Mouse (Mus musculus): Measurements from ENCODE around the gene Pigl. TPM values are rescaled to one million over a fixed set of nuclear protein-coding genes. Genes with fewer than 3 reads are reported as not detected.

The Pigl gene
- polyA plus RNA-seq, 1 experiment = 5.3 TPM

GRCm38 (mm10) chr11:62551226-62552119 is 93.2 kb downstream of the Pigl start:
- TF ChIP-seq CTCF (IDR thresholded peaks at IDR 0.05; ENCODE audit: insufficient read depth, low read length) = no peak
- TF ChIP-seq POLR2A (IDR thresholded peaks at IDR 0.05; ENCODE audit: borderline replicate concordance, extremely low read depth, low read depth, low read length) = peak; percentile 99
- H3K4me3 ChIP-seq (replicated peaks; ENCODE audit: extremely low read depth, low read depth, low read length) = peak overlapping the region; percentile 85
- under 1% methylated on average over 57 of the region's 58 CpGs for WGBS
- peaks cover 12% of the 10 kb centered on the region for H3K4me1 ChIP-seq (ENCODE audit: control insufficient read depth, insufficient read depth, low read length)
- DNase-seq = peak; percentile 93

GRCm38 (mm10) chr11:62553186-62553585 is 94.9 kb downstream of the Pigl start:
- TF ChIP-seq CTCF (IDR thresholded peaks at IDR 0.05; ENCODE audit: insufficient read depth, low read length) = no peak
- no peak for TF ChIP-seq POLR2A (IDR thresholded peaks at IDR 0.05; ENCODE audit: borderline replicate concordance, extremely low read depth, low read depth, low read length)
- peaks cover 12% of the 10 kb centered on the region for H3K4me1 ChIP-seq (ENCODE audit: control insufficient read depth, insufficient read depth, low read length)
- 0% methylated on average over 1 of the region's 1 CpGs for WGBS
- peak overlapping the region; percentile 55 for H3K4me3 ChIP-seq (replicated peaks; ENCODE audit: extremely low read depth, low read depth, low read length)
- no peak for DNase-seq

GRCm38 (mm10) chr11:62553633-62554032 is 95.4 kb downstream of the Pigl start:
- peak overlapping the region; percentile 12 for H3K4me3 ChIP-seq (replicated peaks; ENCODE audit: extremely low read depth, low read depth, low read length)
- peaks cover 12% of the 10 kb centered on the region for H3K4me1 ChIP-seq (ENCODE audit: control insufficient read depth, insufficient read depth, low read length)
- no peak for TF ChIP-seq CTCF (IDR thresholded peaks at IDR 0.05; ENCODE audit: insufficient read depth, low read length)
- no peak for TF ChIP-seq POLR2A (IDR thresholded peaks at IDR 0.05; ENCODE audit: borderline replicate concordance, extremely low read depth, low read depth, low read length)
- DNase-seq = no peak
- 56% methylated on average over 5 of the region's 5 CpGs for WGBS

GRCm38 (mm10) chr11:62554163-62554855 is 96.0 kb downstream of the Pigl start:
- whole genome bisulfite sequencing = 46% methylated on average over 5 of the region's 5 CpGs
- peak overlapping the region; percentile 50 for H3K4me3 ChIP-seq (replicated peaks; ENCODE audit: extremely low read depth, low read depth, low read length)
- peaks cover 15% of the 10 kb centered on the region for H3K4me1 ChIP-seq (ENCODE audit: control insufficient read depth, insufficient read depth, low read length)
- no peak for DNase-seq
- TF ChIP-seq CTCF (IDR thresholded peaks at IDR 0.05; ENCODE audit: insufficient read depth, low read length) (no peak), POLR2A (IDR thresholded peaks at IDR 0.05; ENCODE audit: borderline replicate concordance, extremely low read depth, low read depth, low read length) (no peak)

- DNase-seq = no peak
- peaks cover 15% of the 10 kb centered on the region for H3K4me1 ChIP-seq (ENCODE audit: control insufficient read depth, insufficient read depth, low read length)
- no peak overlapping the region for H3K4me3 ChIP-seq (replicated peaks; ENCODE audit: extremely low read depth, low read depth, low read length)
- TF ChIP-seq CTCF (IDR thresholded peaks at IDR 0.05; ENCODE audit: insufficient read depth, low read length) = no peak
- TF ChIP-seq POLR2A (IDR thresholded peaks at IDR 0.05; ENCODE audit: borderline replicate concordance, extremely low read depth, low read depth, low read length) = no peak
These were observed 96.8 kb downstream of the Pigl start for GRCm38 (mm10) chr11:62554934-62555517.

GRCm38 (mm10) chr11:62555896-62556412 is 97.7 kb downstream of the Pigl start:
- TF ChIP-seq POLR2A (IDR thresholded peaks at IDR 0.05; ENCODE audit: borderline replicate concordance, extremely low read depth, low read depth, low read length) = no peak
- TF ChIP-seq CTCF (IDR thresholded peaks at IDR 0.05; ENCODE audit: insufficient read depth, low read length) = no peak
- Histone ChIP-seq H3K4me3 (replicated peaks; ENCODE audit: extremely low read depth, low read depth, low read length) (no peak overlapping the region), H3K4me1 (ENCODE audit: control insufficient read depth, insufficient read depth, low read length) (peaks cover 17% of the 10 kb centered on the region)
- DNase-seq = no peak

- TF ChIP-seq POLR2A (IDR thresholded peaks at IDR 0.05; ENCODE audit: borderline replicate concordance, extremely low read depth, low read depth, low read length) (no peak), CTCF (IDR thresholded peaks at IDR 0.05; ENCODE audit: insufficient read depth, low read length) (no peak)
- no peak for DNase-seq
- H3K4me1 ChIP-seq (ENCODE audit: control insufficient read depth, insufficient read depth, low read length) = peaks cover 17% of the 10 kb centered on the region
- WGBS = 58% methylated on average over 5 of the region's 5 CpGs
- H3K4me3 ChIP-seq (replicated peaks; ENCODE audit: extremely low read depth, low read depth, low read length) = no peak overlapping the region
These were observed 98.9 kb downstream of the Pigl start for GRCm38 (mm10) chr11:62557205-62557604.

- TF ChIP-seq POLR2A (IDR thresholded peaks at IDR 0.05; ENCODE audit: borderline replicate concordance, extremely low read depth, low read depth, low read length) = no peak
- Histone ChIP-seq H3K4me3 (replicated peaks; ENCODE audit: extremely low read depth, low read depth, low read length) (no peak overlapping the region), H3K4me1 (ENCODE audit: control insufficient read depth, insufficient read depth, low read length) (peaks cover 17% of the 10 kb centered on the region)
- 63% methylated on average over 2 of the region's 2 CpGs for WGBS
- no peak for DNase-seq
These were observed 99.9 kb downstream of the Pigl start for GRCm38 (mm10) chr11:62558152-62558551.

- TF ChIP-seq CTCF (IDR thresholded peaks at IDR 0.05; ENCODE audit: insufficient read depth, low read length) (no peak), POLR2A (IDR thresholded peaks at IDR 0.05; ENCODE audit: borderline replicate concordance, extremely low read depth, low read depth, low read length) (no peak)
- WGBS = 37% methylated on average over 6 of the region's 6 CpGs
- Histone ChIP-seq H3K4me1 (ENCODE audit: control insufficient read depth, insufficient read depth, low read length) (peaks cover 17% of the 10 kb centered on the region), H3K4me3 (replicated peaks; ENCODE audit: extremely low read depth, low read depth, low read length) (no peak overlapping the region)
- no peak for DNase-seq
These were observed 100.8 kb downstream of the Pigl start for GRCm38 (mm10) chr11:62558961-62559646.

Data from lung, adult 2 months (tissue).